Mouse (Mus musculus): ENCODE measurements around the gene G430095P16Rik.

G430095P16Rik gene

GRCm38 (mm10) chr8:84771941-84772378, 49.2 kb downstream of the G430095P16Rik start:
- no peak for DNase-seq (ENCODE audit: low spot score)

GRCm38 (mm10) chr8:84772628-84773027, 49.8 kb downstream of the G430095P16Rik start:
- DNase-seq (ENCODE audit: low spot score), result no peak

- DNase-seq (ENCODE audit: low spot score), result no peak
Measured at GRCm38 (mm10) chr8:84773304-84773703, 50.5 kb downstream of the G430095P16Rik start.

- no peak for DNase-seq (ENCODE audit: low spot score)
Measured at GRCm38 (mm10) chr8:84773833-84774232, 51.0 kb downstream of the G430095P16Rik start.

GRCm38 (mm10) chr8:84774473-84774911, 51.7 kb downstream of the G430095P16Rik start:
- DNase-seq (ENCODE audit: low spot score), result peak; percentile 35

GRCm38 (mm10) chr8:84775105-84775591, 52.3 kb downstream of the G430095P16Rik start:
- DNase-seq (ENCODE audit: low spot score), result peak; percentile 11

- DNase-seq (ENCODE audit: low spot score), result no peak
Measured at GRCm38 (mm10) chr8:84775621-84776113, 52.9 kb downstream of the G430095P16Rik start.
